Mouse (Mus musculus) Muller cell, postnatal 12 days (primary cell): ENCODE measurements at regions not wholly inside any gene's neighbourhood (a gene's known extent, or its start where the extent isn't known, plus 50 kb on each side); places are given as distances from the start of the nearest gene placed in this dataset.
A peak's percentile ranks its signal among the peaks of the same experiment; 100 is the strongest.

Experiments used
- DNase-seq: peaks from one replicate; pipeline ENCODE4 v3.0.0-alpha.2; 2015; ENCODE audit errors: inconsistent ontology term

GRCm38 (mm10) chr10:67669066-67669465 is 120.3 kb upstream of the Ado start:
- DNase-seq = peak; percentile 91

- no peak for DNase-seq
Measured at GRCm38 (mm10) chr10:67663028-67663427, 114.3 kb upstream of the Ado start.

DNA sequence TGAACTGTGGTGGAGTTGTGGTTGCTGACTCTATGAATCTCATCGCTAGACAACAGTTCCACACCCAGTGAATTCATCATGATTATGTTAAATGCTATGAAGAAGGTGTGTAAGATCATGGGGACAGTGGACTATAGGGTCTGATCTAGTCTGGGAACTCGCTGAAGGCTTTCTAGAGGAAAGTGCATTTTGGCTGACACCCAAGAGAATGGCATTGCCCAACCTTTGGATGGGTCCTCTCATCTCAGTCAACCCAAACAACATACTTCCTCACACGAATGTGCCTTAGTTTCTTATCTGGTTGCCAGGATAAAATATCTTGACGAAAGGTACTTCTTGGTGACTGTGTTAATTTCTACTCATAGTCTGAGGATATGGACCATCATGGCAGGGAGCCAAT is 112.9 kb upstream of the Ado start:
- DNase-seq = no peak

- DNase-seq = no peak
Measured at GRCm38 (mm10) chr10:67658005-67658545, 109.3 kb upstream of the Ado start.

DNA sequence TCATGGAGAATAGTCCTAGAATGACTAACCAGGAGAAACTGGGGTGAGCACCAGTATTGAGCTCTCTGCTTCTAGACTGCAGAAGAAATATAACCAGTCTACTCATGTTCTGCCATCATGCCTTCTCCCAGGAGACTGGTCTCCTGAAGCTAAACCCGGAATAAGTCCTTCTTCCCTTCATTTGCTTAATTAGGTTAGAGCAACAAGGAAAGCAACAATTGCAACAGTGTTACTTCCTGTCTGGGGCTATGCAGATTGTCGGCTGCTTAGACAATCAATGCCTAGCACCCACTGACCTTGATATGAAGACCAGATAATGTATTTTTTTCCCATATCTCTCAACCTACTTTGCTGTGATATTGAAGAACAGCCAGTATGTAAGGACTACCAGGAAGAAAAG is 108.5 kb upstream of the Ado start:
- no peak for DNase-seq

DNA sequence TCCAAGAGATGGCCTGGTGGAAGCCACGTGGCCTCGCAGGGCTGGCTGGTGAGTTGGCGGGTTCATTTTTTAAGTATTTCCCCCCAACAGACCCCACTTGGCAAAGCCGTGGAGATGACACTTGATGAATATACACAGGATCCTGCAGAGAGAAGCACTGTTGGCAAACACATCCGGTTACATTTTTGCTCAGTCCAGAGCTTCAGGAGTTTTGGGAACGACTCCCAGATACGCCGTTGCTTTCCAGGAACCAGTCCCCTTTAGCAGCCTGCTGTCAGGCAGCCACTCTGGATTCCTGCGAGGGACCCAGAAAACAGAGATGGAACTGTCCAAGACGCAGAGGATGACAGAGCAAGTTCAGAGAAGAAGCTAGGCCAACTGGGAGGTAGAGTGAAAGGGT is 105.8 kb upstream of the Ado start:
- no peak for DNase-seq

DNA sequence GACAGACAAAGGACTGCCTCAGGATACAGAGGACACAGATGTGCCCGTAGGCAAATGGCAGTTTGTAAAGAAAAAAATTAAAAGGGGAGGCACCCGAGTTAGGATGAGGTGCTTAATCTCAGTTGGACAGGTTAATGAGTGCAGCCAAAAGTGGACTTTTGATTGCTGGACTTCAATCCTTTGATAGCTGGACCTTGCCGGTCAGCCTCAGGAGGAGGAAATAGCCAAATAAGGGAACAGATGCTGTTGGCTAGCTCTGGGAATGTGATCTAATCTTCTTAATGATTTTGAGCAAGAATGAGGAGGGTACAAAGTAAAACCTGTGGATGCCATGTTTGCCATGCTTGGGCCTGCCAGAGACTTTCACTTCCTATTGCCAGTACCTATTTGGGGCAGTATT is 103.5 kb upstream of the Ado start:
- no peak for DNase-seq

- peak; percentile 37 for DNase-seq
Measured at GRCm38 (mm10) chr10:67651386-67651785, 102.6 kb upstream of the Ado start.

GRCm38 (mm10) chr10:67647777-67648727 is 99.3 kb upstream of the Ado start:
- DNase-seq = no peak

DNA sequence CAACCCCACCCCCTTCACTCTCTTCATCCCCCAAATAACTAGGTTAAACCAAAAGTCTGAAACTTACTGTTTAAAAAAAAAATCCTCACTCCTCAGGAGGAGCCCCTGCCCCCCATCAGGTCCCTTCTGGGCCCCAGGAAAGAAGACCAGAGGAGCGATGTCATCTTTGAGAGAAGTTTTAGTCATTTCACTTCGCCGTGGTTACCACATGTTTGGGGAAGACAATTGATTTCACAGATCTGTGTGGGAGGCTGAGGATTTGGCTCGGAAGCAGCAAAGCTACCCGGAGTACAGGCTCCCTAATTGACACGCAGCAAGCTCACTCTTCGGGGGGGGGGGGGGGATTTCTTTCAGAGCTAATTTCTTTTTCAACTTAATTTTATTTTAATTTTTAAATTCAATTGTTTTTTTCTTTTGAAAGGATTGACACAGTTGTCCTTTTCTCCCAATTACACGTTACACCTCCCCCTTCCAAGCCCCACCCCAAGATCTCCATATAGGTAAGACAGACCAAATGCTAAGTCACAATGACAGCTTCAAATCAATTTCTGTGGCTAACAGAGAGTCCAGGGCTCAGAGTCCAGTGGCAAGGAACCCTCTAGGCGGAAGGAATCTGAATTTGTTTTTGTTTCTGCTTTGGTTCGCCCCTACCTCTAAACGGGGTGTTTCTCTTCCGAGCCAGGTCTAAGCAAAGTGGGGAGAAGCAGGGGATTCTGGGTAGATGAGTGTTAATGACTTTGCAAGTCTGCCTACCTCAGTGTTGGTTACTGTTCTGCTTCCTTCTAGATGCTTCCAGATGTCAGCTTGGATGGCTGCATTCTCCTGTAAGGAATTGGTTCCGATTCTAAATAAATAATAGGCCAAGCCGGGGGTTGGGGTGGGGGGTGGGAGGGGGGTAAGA is 98.2 kb upstream of the Ado start:
- peak; percentile 46 for DNase-seq

GRCm38 (mm10) chr10:67645821-67646220 is 97.1 kb upstream of the Ado start:
- DNase-seq = no peak

DNA sequence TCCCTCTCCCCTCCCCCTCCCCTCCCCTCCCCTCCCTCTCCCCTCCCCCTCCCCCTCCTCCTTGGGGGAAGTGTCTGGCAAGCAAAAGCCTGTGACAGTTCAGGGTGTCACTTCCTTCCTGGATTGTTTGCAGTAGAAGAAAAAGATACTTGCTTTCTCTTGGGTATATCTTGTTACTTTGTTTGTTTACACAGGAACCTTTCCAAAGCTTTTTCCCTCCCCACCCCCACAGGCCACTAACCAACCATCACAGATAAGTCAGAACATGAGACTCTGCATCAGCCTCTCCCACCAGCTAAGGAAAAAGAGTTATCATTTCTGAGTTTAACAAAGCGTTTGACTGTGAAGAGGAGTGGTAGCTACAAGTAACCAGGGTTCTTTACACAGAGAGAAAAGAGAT is 95.5 kb upstream of the Ado start:
- peak; percentile 25 for DNase-seq

- DNase-seq = no peak
Measured at GRCm38 (mm10) chr10:67643685-67644084, 94.9 kb upstream of the Ado start.

DNA sequence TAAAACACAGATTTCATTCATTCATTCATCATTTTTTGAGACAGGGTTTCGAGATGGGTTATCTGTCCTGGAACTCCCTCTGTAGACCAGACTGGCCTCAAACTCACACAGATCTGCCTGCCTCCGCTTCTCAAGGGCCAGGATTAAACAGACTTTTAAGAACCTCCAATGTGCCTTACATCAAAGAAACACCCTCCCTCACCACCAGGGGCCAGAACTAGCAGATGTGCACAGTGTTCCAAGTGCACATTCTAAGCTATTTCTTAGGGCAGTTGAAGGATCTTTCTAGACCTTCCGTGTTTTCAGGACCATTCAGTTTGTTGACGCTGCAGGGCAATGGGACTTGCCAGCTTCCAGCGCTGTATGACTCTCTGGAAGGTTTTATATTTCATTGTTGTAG is 88.6 kb upstream of the Ado start:
- no peak for DNase-seq

- peak; percentile 55 for DNase-seq
Measured at GRCm38 (mm10) chr10:67636569-67636968, 87.8 kb upstream of the Ado start.

GRCm38 (mm10) chr10:67634795-67635194 is 86.0 kb upstream of the Ado start:
- DNase-seq = no peak

DNA sequence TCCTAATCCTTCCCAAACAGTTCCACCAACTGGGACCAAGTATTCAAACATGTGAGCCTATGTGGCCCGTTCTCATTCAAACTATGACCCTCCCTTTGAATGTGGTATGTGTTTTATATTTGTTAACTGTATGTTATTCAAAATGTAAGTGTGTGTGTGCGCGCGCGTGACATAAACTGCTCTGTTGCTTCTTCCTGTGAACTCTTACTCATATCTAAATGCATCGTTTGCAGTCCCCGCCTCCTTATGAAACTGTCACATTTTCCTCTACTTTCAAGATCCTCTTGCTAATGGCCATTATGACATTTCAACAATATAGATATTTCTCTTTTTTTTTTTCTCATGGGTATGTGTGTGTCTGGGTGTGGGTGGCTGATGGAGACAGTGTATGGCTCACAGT is 84.3 kb upstream of the Ado start:
- no peak for DNase-seq

- no peak for DNase-seq
Measured at GRCm38 (mm10) chr10:67623338-67623737, 74.6 kb upstream of the Ado start.

DNA sequence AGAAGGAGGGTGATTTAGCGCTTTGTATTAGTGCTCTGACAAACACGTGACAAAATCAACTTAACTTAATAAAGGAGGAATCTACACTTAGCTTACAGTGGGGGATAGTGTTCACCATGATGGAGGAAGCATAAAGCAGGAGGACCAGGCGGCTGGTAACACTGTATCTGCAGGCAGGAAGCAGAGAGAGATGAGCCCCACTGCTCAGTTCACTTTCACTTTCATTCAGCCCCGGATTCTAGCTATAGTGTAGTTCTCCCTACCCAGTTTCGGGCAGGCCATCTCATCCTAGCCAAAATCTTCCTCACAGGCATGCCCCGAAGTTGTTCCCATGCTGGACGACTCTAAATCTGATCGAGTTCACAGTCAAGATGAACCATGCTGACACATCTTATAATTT is 71.3 kb upstream of the Ado start:
- no peak for DNase-seq

DNA sequence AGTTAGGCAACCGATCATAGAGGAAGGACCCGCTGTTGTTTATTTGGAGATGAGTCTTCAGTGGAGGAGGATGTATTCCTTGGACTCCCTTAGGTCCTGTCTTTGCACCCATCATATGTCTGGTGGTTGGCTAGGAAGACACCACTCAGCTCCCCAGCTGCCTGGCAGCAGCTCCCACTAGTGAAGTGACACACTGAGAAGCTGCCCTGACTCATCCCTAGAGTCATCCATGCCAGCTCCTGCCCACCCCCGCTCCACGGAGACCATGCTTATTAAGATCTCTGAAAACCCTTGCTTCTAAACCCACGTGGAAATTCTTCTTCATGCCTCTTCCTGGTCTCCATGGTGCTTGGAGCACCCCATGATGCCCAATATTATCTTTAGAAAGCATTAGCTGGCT is 69.4 kb upstream of the Ado start:
- DNase-seq = no peak

DNA sequence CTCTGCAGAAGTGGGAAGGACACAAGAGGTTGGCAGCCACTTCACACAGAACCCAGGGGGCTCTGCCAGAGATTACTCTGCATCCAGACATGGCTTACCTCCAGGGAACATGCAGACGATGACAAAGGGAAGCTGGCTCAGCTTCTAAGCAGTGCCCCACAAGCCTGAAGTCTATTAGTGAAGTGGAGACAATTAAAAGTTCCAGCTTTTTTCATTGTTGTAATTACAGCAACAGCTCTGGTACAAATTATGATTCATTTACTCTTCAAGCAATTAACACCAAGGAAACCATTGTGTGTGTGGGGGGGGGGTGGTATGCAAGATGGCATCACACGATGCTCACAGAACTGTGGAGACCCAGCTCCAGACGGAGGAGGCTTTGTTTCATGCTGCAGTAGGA is 66.3 kb upstream of the Ado start:
- DNase-seq = peak; percentile 86

- DNase-seq = peak; percentile 63
Measured at GRCm38 (mm10) chr10:67610689-67611088, 61.9 kb upstream of the Ado start.
